Mouse (Mus musculus) intestine, postnatal 0 days (tissue): Measurements from ENCODE around the gene Itgb3. TPM values are rescaled to one million over a fixed set of nuclear protein-coding genes. Genes with fewer than 3 reads are reported as not detected.
"Not testable (repeated sequence)": the region's sequence is repeated elsewhere in the genome, so short reads cannot be mapped to it uniquely, and the experiment has no call there.

ENCODE experiments used
- ATAC-seq: fragments of 200-750 bp; cut with Nextera tagmentation; 2 replicates; pipeline ENCODE4 v1.8.0; 2017; ENCODE audit warnings: mild to moderate bottlenecking, moderate TSS enrichment, moderate library complexity
- H3K27ac ChIP-seq: fragments of 300-500 bp; sonication (generic); 2 replicates; pipeline ENCODE4 v1.5.1; 2014; ENCODE audit warnings: mild to moderate bottlenecking, low read depth, low read length, moderate library complexity
- H3K27me3 ChIP-seq: fragments of 300-500 bp; sonication (generic); replicated peaks from 2 replicates; pipeline ENCODE4 v1.6.1; 2014; ENCODE audit warnings: low read length, mixed read lengths; ENCODE audit not compliant: control insufficient read depth, insufficient read depth
- H3K36me3 ChIP-seq: fragments of 300-500 bp; sonication (generic); 2 replicates; pipeline ENCODE4 v1.6.1; 2014; ENCODE audit warnings: mild to moderate bottlenecking, moderate library complexity; ENCODE audit not compliant: control insufficient read depth, insufficient read depth
- H3K4me1 ChIP-seq: fragments of 300-500 bp; sonication (generic); replicated peaks from 2 replicates; pipeline ENCODE4 v1.6.1; 2014; ENCODE audit warnings: antibody characterized with exemption, low read length, mixed read lengths; ENCODE audit not compliant: control insufficient read depth, insufficient read depth
- H3K4me2 ChIP-seq: fragments of 300-500 bp; sonication (generic); replicated peaks from 2 replicates; pipeline ENCODE4 v1.6.1; 2014; ENCODE audit warnings: low read depth, mild to moderate bottlenecking, moderate library complexity
- H3K4me3 ChIP-seq: fragments of 300-500 bp; sonication (generic); 2 replicates; pipeline ENCODE4 v1.5.1; 2014; ENCODE audit warnings: low read depth, low read length
- H3K9ac ChIP-seq: fragments of 300-500 bp; sonication (generic); 2 replicates; pipeline ENCODE4 v1.6.1; 2014; ENCODE audit warnings: mild to moderate bottlenecking, low read depth, low read length
- H3K9me3 ChIP-seq: fragments of 300-500 bp; sonication (generic); 2 replicates; pipeline ENCODE4 v1.6.1; 2016; ENCODE audit warnings: mixed run types; ENCODE audit not compliant: control insufficient read depth
- CTCF ChIP-seq: sonication (generic); IDR thresholded peaks from 2 replicates; pipeline ENCODE4 v1.5.1; 2016; ENCODE audit warnings: low read depth, mild to moderate bottlenecking, control low read depth, antibody characterized with exemption, moderate library complexity
- WGBS: fragments of 180-500 bp; shearing (Covaris S2); extraction: QIAGEN DNeasy Blood & Tissue Kit; methylation state at CpG from one replicate; pipeline ENCODE4 v1.1.7; 2014; 5-methylcytosine and 5-hydroxymethylcytosine counted together
- polyA plus RNA-seq: library from polyadenylated mRNA; unstranded; fragments of >200 nt; fragmentation: Nextera tagmentation; extraction: Ambion mirVana; gene quantifications from 2 replicates; pipeline ENCODE4 v1.2.1, GENCODE M21; 2015

The Itgb3 gene
- polyA plus RNA-seq, 1 experiment from 2014 or later: 5.3 TPM

- no peaks in the 10 kb centered on the region for H3K4me1 ChIP-seq
- no peaks in the 10 kb centered on the region for H3K27me3 ChIP-seq
Measured at GRCm38 (mm10) chr11:104566097-104566496, 41.7 kb upstream of the Itgb3 start.

GRCm38 (mm10) chr11:104566796-104567195, 41.0 kb upstream of the Itgb3 start:
- 83% methylated on average over 2 of the region's 2 CpGs for WGBS
- H3K9me3 ChIP-seq: no peaks in the 10 kb centered on the region
- ATAC-seq: no peak
- TF ChIP-seq CTCF: no peak
- no peak overlapping the region for H3K4me3 ChIP-seq
- no peaks in the 10 kb centered on the region for H3K36me3 ChIP-seq
- no peak overlapping the region for H3K27ac ChIP-seq
- H3K27me3 ChIP-seq: no peaks in the 10 kb centered on the region
- no peak overlapping the region for H3K9ac ChIP-seq
- no peaks in the 10 kb centered on the region for H3K4me1 ChIP-seq
- H3K4me2 ChIP-seq: no peak overlapping the region

More at GRCm38 (mm10) chr11:104566097-104566496, 41.7 kb upstream of the Itgb3 start:
- TF ChIP-seq CTCF: no peak
- H3K9me3 ChIP-seq: no peaks in the 10 kb centered on the region
- H3K4me3 ChIP-seq: no peak overlapping the region
- H3K36me3 ChIP-seq: no peaks in the 10 kb centered on the region
- no peak overlapping the region for H3K27ac ChIP-seq
- no peak overlapping the region for H3K4me2 ChIP-seq
- ATAC-seq: no peak
- 84% methylated on average over 6 of the region's 6 CpGs for WGBS
- no peak overlapping the region for H3K9ac ChIP-seq

- Histone ChIP-seq H3K9me3 (no peaks in the 10 kb centered on the region), H3K36me3 (no peaks in the 10 kb centered on the region), H3K9ac (no peak overlapping the region), H3K4me1 (no peaks in the 10 kb centered on the region), H3K4me3 (no peak overlapping the region), H3K27ac (no peak overlapping the region), H3K4me2 (no peak overlapping the region), H3K27me3 (0 out of 2 replicates have a peak, but pooled peaks cover 4% of the 10 kb centered on the region)
- WGBS: 80% methylated on average over 9 of the region's 9 CpGs
- no peak for TF ChIP-seq CTCF
- no peak for ATAC-seq
Measured at GRCm38 (mm10) chr11:104567736-104568135, 40.1 kb upstream of the Itgb3 start.

GRCm38 (mm10) chr11:104568326-104568725, 39.5 kb upstream of the Itgb3 start:
- no peak for ATAC-seq
- Histone ChIP-seq H3K36me3 (no peaks in the 10 kb centered on the region), H3K4me2 (no peak overlapping the region), H3K27ac (no peak overlapping the region), H3K9ac (no peak overlapping the region), H3K4me3 (no peak overlapping the region), H3K27me3 (peaks cover 4% of the 10 kb centered on the region; the same call in 1 of the 2 replicates), H3K9me3 (no peaks in the 10 kb centered on the region), H3K4me1 (no peaks in the 10 kb centered on the region)
- TF ChIP-seq CTCF: no peak
- 91% methylated on average over 4 of the region's 4 CpGs for WGBS

GRCm38 (mm10) chr11:104570515-104570914, 37.3 kb upstream of the Itgb3 start:
- not testable (repeated sequence) for H3K27me3 ChIP-seq, H3K9ac ChIP-seq, H3K4me3 ChIP-seq, H3K4me1 ChIP-seq, ATAC-seq, H3K27ac ChIP-seq, H3K9me3 ChIP-seq, H3K36me3 ChIP-seq, H3K4me2 ChIP-seq
- 78% methylated on average over 8 of the region's 8 CpGs for WGBS

- H3K9ac ChIP-seq, H3K4me1 ChIP-seq, ATAC-seq, H3K9me3 ChIP-seq, H3K27ac ChIP-seq, H3K27me3 ChIP-seq, H3K36me3 ChIP-seq: not testable (repeated sequence)
- WGBS: 3% methylated on average over 28 of the region's 28 CpGs
- peak overlapping the region; percentile 32 for H3K4me3 ChIP-seq
- peak overlapping the region; percentile 68 for H3K4me2 ChIP-seq
Measured at GRCm38 (mm10) chr11:104571373-104571772, 36.4 kb upstream of the Itgb3 start.

- Histone ChIP-seq H3K4me3 (no peak overlapping the region), H3K27me3 (peaks cover 4% of the 10 kb centered on the region; the same call in 1 of the 2 replicates), H3K9me3 (no peaks in the 10 kb centered on the region), H3K36me3 (no peaks in the 10 kb centered on the region), H3K4me2 (no peak overlapping the region), H3K27ac (no peak overlapping the region), H3K4me1 (no peaks in the 10 kb centered on the region), H3K9ac (no peak overlapping the region)
- WGBS: 60% methylated on average over 7 of the region's 7 CpGs
- no peak for TF ChIP-seq CTCF
- ATAC-seq: no peak
Measured at GRCm38 (mm10) chr11:104572091-104572490, 35.7 kb upstream of the Itgb3 start.
